Mouse (Mus musculus) forebrain, embryonic 14.5 days (tissue): ENCODE measurements around the gene Cyp4a29. TPM values are rescaled to one million over a fixed set of nuclear protein-coding genes. Genes with fewer than 3 reads are reported as not detected.
"Not testable (repeated sequence)": the region's sequence is repeated elsewhere in the genome, so short reads cannot be mapped to it uniquely, and the experiment has no call there.

Experiments
- ATAC-seq: fragments of 200-750 bp; cut with Nextera tagmentation; 2 replicates; pipeline ENCODE4 v1.8.0; 2017; ENCODE audit warnings: mild to moderate bottlenecking, moderate library complexity
- DNase-seq: peaks from one replicate; pipeline ENCODE4 v3.0.0-alpha.2; 2015; ENCODE audit warnings: low spot score
- H3K27ac ChIP-seq: fragments of 300-500 bp; sonication (generic); 2 replicates; pipeline ENCODE4 v1.5.1; 2014; ENCODE audit warnings: low read depth, mild to moderate bottlenecking, control low read depth, low read length, moderate library complexity
- H3K27me3 ChIP-seq: fragments of 300-500 bp; sonication (generic); replicated peaks from 2 replicates; pipeline ENCODE4 v1.6.1; 2014; ENCODE audit warnings: low read length, control low read depth, mixed read lengths; ENCODE audit not compliant: control insufficient read depth, insufficient read depth
- H3K36me3 ChIP-seq: fragments of 300-500 bp; sonication (generic); 2 replicates; pipeline ENCODE4 v1.6.1; 2014; ENCODE audit warnings: low read length, control low read depth; ENCODE audit not compliant: control insufficient read depth, insufficient read depth
- H3K4me1 ChIP-seq: fragments of 300-500 bp; sonication (generic); 2 replicates; pipeline ENCODE4 v1.6.1; 2014; ENCODE audit warnings: antibody characterized with exemption, low read length, control low read depth; ENCODE audit not compliant: control insufficient read depth, insufficient read depth
- H3K4me2 ChIP-seq: fragments of 300-500 bp; sonication (generic); 2 replicates; pipeline ENCODE4 v1.6.1; 2014; ENCODE audit warnings: mild to moderate bottlenecking, control low read depth, low read length
- H3K4me3 ChIP-seq: fragments of 300-500 bp; sonication (generic); 2 replicates; pipeline ENCODE4 v1.5.1; 2014; ENCODE audit warnings: low read depth, low read length, control low read depth
- H3K9ac ChIP-seq: fragments of 300-500 bp; sonication (generic); 2 replicates; pipeline ENCODE4 v1.6.1; 2014; ENCODE audit warnings: mild to moderate bottlenecking, low read length, control low read depth, moderate library complexity
- H3K9me3 ChIP-seq: fragments of 300-500 bp; sonication (generic); replicated peaks from 2 replicates; pipeline ENCODE4 v1.6.1; 2016; ENCODE audit warnings: low read length, control low read depth, mixed read lengths; ENCODE audit not compliant: control insufficient read depth
- polyA plus RNA-seq: library from polyadenylated mRNA; unstranded; fragments of >200 nt; fragmentation: Nextera tagmentation; extraction: Ambion mirVana; gene quantifications from 2 replicates; pipeline ENCODE4 v1.2.1, GENCODE M21; 2014

Gene Cyp4a29
- polyA plus RNA-seq, 1 experiment from 2014 or later = not detected

GRCm38 (mm10) chr4:115298746-115299145, 56.9 kb downstream of the Cyp4a29 start, which contains the start of gene Cyp4a12a:
Gene Cyp4a12a, plus strand, starts transcription at chr4:115299046.
- H3K36me3 ChIP-seq, ATAC-seq, H3K4me2 ChIP-seq, H3K9me3 ChIP-seq, H3K4me3 ChIP-seq, H3K4me1 ChIP-seq, H3K9ac ChIP-seq, DNase-seq, H3K27ac ChIP-seq, H3K27me3 ChIP-seq: not testable (repeated sequence)

Other genes with a start within 250 kb of the Cyp4a29 start
- 8.2 and 8.8 TPM in 2 replicates for gene Stil, start 241.9 kb upstream of the Cyp4a29 start, polyA plus RNA-seq
- gene Tal1, start 185.7 kb upstream of the Cyp4a29 start, polyA plus RNA-seq = 1.0 and 1.1 TPM in 2 replicates
- 0.65 and 0.70 TPM in 2 replicates for gene Pdzk1ip1, start 153.4 kb upstream of the Cyp4a29 start, polyA plus RNA-seq
- 2.5 and 4.0 TPM in 2 replicates for gene Cyp4x1, start 107.8 kb upstream of the Cyp4a29 start, polyA plus RNA-seq
- not detected in 2 replicates for gene Cyp4a12a, start 57.0 kb downstream of the Cyp4a29 start, polyA plus RNA-seq
- gene Cyp4a12b, start 169.5 kb downstream of the Cyp4a29 start, polyA plus RNA-seq = not detected in 2 replicates
- gene Cyp4a30b, start 210.5 kb downstream of the Cyp4a29 start, polyA plus RNA-seq = not detected in 2 replicates